Mouse (Mus musculus) testis, adult 2 months (tissue): ENCODE data around the gene Fbxo2.

ENCODE experiments used
- CTCF ChIP-seq: fragments of 200-500 bp; IDR thresholded peaks from 2 replicates; pipeline ENCODE4 v1.5.1; 2012; ENCODE audit warnings: low read depth, mild to moderate bottlenecking, inconsistent platforms, low read length, moderate library complexity; ENCODE audit not compliant: control insufficient read depth, insufficient read depth, insufficient replicate concordance
- POLR2A ChIP-seq: fragments of 200-500 bp; IDR thresholded peaks from 2 replicates; pipeline ENCODE4 v1.6.1; 2012; ENCODE audit warnings: low read depth, mild to moderate bottlenecking, inconsistent platforms, low read length, moderate library complexity; ENCODE audit not compliant: control insufficient read depth

GRCm38 (mm10) chr4:148128672-148129071 lies 31.7 kb upstream of the Fbxo2 start:
- TF ChIP-seq POLR2A = no peak
- TF ChIP-seq CTCF = no peak
